Mouse (Mus musculus): ENCODE data around the gene Rbm42.

Gene Rbm42

DNA sequence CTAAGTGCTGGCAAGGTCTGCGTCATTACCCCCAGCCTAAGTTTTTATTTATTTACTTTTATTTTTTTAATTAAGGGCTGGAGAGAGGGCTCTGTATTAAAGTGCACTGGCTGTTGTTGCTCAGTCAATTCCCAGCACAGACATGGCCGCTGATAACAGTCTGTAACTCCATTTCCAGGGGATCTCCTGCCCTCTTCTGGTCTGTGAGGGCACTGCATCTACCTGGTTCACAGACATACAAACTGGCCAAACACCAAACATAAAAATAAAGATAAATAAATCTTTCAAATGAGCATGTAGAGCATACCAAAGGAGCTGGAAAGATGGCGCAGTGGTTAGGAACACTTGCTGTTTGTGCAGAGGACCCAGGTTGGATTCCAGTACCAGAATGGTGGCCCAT, 30.9 kb downstream of the Rbm42 start:
- DNase-seq (ENCODE audit: inconsistent age in 2 of 2, low spot score in 1 of 2) = peak in 1 of 2 experiments; percentile 65

DNA sequence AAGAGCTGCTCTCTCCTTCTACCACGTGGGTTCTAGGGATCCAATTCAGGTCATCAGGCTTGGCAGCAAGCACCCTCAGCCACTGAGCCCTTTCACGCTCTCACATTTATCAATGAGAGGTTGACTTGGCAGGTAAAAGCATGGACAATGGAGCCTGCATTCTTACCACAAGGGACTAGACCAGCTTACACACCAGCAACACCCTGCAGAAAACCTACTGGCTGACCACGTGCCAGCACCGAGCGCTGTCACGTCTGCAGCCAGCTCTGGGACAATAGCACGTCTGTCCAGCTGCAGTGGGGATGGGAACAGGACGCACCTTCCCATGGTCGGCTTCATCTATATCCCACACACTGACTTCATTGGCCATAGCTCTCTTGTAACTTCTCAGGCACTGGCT, 31.5 kb downstream of the Rbm42 start:
- DNase-seq (ENCODE audit: inconsistent age in 2 of 2, low spot score in 1 of 2) = no peak

DNA sequence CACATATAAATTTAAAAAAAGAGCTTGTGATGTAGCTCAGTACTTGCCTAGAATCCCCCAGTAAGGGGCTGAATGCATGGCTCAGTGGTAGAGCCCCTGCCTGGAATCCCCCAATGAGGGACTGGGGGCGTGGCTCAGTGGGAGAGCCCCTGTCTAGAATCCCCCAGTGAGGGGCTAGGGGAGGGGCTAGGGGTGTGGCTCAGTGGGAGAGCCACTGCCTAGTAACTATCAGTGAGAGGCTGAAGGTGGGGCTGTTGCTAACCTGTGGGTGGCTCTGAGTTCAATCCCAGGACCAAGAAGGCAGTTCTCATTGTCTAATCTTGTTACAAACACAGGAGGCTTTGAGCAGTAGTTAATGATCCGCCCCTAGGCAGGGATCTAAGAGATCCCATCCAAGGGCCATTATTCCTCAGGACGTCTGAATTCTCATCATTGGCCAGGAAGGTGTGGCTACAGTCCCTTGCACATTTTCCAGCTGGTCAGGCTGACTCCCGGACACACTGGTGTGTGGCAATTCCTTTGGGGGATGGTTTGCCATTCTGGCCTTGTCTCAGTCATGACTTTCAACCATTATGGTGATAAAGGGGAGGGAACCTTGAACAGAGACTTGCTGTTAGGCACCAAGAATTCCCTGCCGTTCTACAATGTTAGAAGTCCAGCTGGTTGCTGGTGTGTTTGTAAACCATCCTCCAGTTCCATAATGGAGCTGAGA, 34.9 kb downstream of the Rbm42 start:
- DNase-seq (ENCODE audit: inconsistent age in 2 of 2, low spot score in 1 of 2) = peak in 1 of 2 experiments; percentile 83

DNA sequence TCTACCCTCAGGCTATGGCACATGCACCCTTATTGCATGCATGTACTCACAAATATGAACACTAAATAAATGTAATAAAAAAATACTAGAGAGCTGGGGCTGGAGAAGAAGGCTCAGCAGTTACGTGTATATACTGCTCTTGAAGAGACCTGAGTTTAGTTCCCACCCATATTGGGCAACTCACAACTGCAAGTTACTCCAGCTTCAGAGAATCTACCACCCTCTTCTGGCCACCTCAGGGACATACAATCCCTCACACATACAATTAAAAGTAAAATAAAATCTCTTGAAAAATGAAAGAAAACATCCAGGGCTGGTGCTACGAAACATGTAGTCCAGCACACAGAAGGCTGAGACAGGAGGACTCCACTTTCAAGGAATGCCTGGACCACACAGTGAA, 35.7 kb downstream of the Rbm42 start:
- DNase-seq (ENCODE audit: inconsistent age in 2 of 2, low spot score in 1 of 2) = no peak

DNA sequence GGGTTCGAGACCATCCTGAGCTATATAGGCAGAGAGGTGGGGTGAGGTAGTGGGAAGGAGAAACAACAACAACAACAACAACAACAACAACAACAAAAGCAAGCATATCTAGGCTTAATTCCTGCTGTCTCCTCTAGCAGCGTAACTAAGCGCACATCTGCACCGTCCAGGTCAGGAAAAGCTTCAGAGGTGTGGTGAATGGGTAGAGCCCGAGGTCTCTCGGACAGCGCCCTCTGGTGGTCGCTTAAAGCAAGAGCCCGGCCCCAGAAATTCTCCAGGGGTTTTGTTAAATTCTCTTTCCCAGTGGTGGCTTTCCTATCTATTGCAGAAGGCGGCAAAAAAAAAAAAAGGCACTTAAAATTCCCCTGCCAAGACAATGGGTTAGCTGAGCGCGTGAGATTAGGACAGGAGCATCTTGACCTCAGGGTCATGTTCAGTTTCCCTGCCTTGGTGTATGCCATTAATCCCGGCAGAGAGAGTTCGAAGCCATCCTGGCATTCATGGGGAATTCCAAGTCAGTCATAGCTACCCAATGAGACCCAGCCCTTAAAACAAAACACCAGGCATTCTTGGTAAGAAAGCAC, 36.5 kb downstream of the Rbm42 start:
- peak; percentile 55 to 86 for DNase-seq (ENCODE audit: inconsistent age in 2 of 2, low spot score in 1 of 2)

DNA sequence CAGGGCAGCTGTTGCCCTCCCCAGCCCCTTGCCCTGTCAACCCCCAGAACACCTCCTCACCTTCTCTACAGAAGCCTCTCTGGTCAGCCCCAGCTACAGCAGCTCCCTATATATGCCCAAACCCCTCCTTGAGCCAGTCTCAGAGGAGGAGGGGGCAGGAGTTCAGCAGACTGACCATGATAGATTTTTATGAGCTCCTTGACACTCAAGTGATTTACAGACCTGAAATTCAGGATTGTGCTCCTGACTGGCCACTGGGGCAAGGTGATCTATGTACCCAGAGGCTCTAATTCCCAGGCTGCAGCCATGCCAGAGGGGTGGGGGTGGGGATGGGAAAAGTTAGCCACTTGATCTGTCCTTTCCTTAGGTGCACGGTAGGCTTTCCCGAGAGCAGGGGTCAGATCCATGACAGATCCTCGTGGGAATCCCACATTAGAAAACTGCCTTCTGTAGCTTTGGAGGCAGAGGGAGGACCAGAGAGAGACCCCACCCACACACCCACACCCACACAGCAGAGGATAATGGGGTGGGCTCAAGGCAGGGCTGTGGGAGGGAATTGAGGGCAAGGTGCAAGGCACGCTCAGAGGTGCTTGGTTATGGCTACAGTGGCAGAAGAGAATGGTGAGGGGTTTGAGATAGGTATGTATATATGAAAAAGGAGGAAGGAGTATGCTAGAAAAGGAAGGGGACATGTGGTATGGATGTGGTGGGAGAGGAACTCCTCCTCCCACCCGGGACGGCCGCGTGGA, 37.3 kb downstream of the Rbm42 start, which contains the start of gene Upk1a:
Gene Upk1a, minus strand, starts transcription at position 194 of the 749 bp plus-strand sequence.
- no peak for DNase-seq (ENCODE audit: inconsistent age in 2 of 2, low spot score in 1 of 2)

DNA sequence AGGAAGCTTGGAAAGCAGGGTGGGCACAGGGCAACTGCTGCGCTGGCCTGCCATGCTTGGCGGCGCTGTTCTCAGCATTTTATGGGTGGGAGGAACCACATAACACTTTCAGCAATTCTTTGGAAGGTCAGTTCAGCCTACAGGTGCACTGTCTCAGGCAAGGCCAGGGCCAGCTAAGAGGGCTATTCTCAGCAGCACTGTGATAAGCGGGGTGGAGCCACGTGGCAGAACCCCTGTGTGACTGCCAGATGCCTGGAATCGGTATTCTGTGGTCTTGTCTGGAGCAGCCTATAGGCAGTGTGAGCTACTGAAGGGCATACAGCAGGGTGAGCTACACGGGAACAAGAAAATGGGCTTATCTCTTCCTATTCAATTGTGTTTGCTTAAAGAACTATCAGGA, 40.1 kb downstream of the Rbm42 start:
- no peak for DNase-seq (ENCODE audit: inconsistent age in 2 of 2, low spot score in 1 of 2)

DNA sequence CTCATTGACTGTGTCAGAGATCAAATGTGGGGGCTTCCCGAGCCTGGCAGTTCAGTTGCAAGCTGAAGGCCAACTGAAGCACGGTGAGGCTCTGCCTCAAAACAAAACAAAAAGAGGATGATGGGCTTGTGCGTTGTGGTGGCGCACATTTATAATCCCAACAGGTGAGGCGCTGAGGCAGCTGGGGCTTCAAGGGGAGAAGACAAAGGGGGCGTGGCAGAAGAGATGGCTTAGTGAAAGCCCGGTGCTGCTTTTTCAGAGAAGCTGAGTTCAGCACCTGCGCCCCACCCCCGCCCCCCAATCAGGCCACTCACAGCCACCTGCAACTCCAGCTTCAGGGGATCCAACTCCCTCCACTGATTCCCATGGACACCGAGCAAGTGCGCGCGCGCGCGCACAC, 41.6 kb downstream of the Rbm42 start:
- no peak for DNase-seq (ENCODE audit: inconsistent age in 2 of 2, low spot score in 1 of 2)

DNA sequence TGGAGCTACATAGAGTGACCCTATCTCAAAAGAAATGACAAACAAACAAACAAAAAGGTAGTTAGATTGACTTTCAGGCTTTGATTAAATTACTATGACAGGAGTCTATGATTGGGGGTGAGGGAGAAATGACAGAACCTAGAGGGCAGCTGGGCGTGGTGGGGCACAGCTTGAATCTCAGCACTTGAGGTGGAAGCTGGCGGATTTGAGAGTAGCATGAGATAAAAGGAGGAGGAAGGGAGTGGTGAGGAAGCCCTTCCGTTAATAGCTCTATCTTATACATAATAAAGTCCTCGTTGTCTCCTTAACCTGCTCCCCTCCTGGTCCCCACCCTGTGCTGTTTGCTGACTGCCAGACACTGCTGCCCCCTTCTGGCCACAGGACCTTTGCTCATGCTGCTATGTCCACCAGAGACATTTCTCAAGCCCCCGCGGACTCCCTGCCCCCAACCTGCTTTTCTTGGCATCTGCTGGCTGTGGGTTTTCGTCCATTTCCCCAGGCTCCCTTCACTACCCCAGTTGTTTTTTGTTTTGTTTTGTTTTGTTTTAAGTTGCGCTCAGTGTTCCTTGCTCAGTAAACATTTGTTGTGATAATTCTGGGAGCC, 42.3 kb downstream of the Rbm42 start:
- DNase-seq (ENCODE audit: inconsistent age in 2 of 2, low spot score in 1 of 2) = peak in 1 of 2 experiments; percentile 76

DNA sequence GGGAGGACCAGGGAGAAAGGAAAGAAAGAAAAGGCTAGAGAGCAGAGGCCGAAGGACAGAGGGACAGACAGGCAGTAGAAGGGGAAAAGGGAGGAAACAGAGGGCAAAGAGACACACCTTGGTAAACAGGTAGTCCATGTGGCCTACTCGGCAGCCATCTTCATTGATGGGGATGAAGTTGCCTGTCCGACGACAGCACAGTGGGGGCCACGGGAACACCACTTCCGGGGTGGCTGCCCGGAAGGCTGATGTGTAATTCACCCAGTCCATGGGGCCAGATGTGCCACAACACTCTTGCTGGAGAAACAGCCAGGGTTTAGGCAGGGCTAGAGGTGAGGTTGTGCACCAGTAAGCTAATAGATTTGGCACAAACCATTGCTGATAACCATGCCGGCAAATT, 45.2 kb downstream of the Rbm42 start:
- no peak for DNase-seq (ENCODE audit: inconsistent age in 2 of 2, low spot score in 1 of 2)

DNA sequence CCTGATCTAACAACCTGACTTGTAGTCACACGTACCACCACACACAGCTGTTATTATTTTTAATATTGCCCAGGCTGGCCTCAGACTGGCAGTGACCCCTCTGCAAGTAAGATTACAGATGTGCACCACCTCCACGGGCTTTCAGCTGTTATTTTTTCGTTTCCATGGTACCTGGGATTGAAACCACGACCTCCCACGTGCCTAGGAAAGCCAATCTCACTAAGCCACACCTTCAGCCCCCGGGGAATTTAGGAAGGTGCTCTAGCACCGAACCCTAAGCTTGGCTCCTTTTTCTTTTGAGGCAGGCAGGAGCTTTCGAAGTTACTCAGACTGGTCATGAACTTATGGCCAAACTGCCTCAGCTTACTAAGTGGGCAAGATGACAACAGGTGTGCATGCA, 45.7 kb downstream of the Rbm42 start:
- no peak for DNase-seq (ENCODE audit: inconsistent age in 2 of 2, low spot score in 1 of 2)

DNA sequence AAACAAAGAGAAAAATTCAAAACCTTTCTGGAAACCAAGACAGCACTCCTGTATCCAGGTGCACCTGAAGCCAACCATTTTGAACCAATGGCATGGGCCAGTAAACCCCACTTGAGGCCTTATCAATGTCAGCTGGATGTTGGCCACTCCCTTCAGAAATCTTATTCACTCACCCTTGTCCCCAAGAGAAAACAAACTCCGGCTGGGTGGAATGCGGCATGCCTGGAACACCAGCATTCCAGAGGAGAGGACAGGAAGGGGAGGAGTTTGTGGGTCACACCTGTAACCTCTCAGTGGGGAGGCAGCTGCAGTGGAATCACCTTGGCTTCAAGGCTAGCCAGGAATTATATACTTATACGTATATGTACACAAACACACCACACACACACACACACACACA, 47.5 kb downstream of the Rbm42 start:
- DNase-seq (ENCODE audit: inconsistent age in 2 of 2, low spot score in 1 of 2) = no peak

DNA sequence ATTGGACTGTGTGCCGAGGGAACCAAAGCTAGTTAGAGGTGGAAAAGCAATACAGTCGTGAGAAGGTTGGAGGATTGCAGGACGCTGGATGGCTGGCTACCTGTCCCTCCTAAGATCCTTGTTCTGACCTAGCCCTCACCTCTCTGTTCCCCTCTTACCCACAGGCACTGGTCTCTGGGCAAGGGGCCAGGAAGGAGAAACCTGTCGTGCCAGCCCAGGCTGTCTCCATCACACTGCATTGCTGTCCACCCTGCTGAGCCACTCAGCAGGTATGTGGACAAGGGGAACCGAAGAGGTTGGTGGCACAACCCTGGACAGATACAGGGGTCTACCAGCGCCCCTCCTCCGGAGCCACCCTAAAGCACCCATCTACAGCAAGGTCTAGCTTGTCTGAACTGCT, 49.5 kb downstream of the Rbm42 start:
- no peak for DNase-seq (ENCODE audit: inconsistent age in 2 of 2, low spot score in 1 of 2)

DNA sequence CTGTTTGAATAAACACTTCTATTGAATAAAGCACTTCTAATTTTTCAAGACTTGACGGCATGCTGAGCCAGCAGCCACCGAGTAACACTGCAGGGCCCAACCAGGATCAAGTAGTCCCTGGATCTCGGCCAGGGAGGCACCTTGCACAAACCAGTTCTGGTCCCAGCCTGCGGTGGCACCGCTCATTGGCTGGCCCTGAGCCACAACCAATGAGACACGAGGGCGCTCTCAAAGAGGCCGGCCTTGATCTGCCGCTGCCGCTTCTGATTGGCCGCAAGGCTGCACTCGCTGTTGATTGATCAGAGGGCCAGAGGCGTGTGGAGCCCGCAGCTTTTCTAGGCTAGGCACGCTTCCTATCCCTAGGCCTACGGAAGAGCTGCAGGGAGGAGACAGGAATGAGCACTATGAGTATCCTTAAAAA, 50.2 kb downstream of the Rbm42 start:
- DNase-seq (ENCODE audit: inconsistent age in 2 of 2, low spot score in 1 of 2) = peak; percentile 95 to 96

DNA sequence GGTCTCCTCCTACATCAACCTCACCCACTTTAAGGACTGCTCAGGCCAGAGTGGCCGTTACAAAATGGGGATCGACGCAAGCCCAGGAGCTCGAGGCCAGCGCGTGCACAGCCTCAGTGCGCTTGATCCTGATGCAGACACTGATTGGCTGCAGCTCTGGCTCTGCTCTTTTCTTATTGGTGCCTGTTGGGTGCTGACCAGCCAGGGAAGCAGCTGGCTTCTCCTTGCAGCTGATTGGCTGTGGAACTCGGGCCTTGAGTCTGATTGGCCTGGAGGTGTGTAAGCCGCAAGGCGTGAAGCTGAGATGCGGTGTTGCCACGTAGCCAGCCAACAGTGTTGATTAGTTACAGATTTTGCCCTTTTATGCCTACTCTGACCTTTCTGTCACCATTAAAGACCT, 51.3 kb downstream of the Rbm42 start, which contains the start of gene Zbtb32:
Gene Zbtb32, minus strand, starts transcription at position 124 of the 400 bp plus-strand sequence.
- DNase-seq (ENCODE audit: inconsistent age in 2 of 2, low spot score in 1 of 2) = no peak

DNA sequence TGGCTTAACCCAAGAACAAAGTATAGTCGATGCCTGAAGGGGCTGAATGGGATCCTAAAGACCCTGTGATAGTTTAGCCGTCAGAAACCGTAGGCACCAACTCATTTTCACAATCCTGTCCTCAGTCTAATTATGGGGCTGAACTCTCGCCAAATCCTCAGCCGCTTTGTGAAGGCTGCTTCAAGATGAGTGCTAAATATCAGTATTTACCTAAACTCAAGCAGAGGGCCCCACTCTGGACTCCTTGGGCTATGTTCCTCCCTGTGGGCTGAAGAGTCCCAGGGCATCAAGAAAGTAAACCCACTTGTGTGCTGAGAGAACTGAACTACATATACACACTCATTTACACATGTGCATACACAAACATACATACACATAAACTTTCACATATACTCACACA, 53.3 kb downstream of the Rbm42 start:
- no peak for DNase-seq (ENCODE audit: inconsistent age in 2 of 2, low spot score in 1 of 2)

DNA sequence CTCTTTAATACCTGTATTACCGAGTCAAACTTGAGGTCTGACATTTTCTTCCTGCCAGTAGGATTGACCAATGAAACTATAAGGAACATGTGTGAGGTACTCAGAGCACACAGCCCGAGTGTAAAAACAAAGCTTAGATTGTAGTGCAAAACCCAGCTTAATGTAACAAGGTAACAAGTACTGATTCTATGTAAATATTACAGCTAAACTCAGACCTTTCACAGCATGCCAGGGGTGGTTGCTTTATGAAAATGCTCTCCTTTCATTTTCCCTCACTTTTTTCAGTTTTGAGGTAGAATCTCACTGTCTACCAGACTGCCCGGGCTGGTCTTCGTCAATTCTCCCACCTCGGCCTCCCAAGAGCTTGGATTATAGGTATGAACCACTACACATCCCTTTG, 54.0 kb downstream of the Rbm42 start:
- no peak for DNase-seq (ENCODE audit: inconsistent age in 2 of 2, low spot score in 1 of 2)

DNA sequence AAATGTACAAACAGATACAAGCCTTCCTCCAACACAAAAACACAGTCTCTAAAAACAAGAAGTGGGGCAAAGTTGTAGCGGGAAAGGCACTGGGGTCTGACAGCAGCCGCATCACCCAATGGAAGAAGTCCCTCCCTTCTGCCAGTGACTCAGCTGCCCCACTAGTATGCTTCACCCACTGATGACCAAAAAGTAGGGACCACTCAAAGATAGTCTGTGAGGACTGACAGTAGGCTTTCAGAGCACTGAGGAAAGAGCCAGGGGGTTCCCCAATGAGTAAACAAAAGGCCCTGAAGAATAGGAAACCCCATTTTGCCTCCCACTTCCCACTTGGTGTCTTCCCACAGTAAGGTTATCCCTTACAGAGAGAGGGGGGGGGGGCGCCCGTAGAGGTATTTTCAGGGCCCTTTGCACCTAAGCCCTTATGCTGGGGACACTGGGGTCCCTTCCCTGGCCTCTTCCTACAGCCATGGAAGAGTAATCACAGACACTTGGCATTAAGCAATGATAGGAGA, 55.5 kb downstream of the Rbm42 start:
- no peak for DNase-seq (ENCODE audit: inconsistent age in 2 of 2, low spot score in 1 of 2)

DNA sequence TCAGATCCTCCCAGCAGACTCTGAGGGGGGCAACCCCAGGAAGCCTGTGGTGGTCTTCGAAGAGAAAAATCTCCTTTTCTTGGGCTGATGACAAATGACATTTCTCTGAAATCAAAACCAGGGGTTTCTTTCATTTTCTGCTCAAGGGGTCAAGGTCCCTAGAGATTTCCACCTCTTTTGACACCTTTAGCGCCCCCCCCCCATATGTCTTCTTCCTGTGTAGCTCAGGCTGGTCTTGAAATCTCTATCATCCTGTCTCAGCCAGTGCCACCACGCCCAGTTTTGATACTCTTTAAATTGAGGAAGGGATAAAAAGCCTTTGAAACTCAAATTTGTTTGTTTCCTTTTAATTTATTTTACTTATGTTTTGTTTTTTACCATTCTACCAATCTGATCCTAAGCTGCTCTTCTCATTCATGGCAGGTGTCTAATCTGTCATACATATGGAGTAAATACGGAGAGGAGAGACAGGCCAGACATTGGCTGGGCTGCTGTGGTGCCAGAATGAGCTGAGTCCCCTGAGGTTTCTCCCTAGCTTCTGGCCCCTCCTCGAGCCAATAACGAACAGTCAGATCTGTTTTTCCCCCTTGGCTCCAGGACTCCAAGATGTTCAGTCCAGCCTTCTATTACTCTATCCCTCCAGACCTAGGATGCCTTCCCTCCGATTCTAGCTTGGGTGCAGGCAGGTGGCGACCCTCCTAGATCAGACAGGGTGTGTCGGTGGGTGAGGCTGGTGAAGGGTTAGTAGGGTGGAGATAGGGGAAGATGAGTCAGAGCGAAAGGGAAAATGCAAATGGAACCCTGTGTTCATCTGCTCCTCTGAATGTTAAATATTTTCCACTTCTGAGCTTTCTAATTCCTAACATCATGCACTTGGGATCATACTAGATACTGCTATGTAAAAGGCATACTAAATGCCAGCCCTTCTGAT, 56.3 kb downstream of the Rbm42 start:
- DNase-seq (ENCODE audit: inconsistent age in 2 of 2, low spot score in 1 of 2) = no peak

DNA sequence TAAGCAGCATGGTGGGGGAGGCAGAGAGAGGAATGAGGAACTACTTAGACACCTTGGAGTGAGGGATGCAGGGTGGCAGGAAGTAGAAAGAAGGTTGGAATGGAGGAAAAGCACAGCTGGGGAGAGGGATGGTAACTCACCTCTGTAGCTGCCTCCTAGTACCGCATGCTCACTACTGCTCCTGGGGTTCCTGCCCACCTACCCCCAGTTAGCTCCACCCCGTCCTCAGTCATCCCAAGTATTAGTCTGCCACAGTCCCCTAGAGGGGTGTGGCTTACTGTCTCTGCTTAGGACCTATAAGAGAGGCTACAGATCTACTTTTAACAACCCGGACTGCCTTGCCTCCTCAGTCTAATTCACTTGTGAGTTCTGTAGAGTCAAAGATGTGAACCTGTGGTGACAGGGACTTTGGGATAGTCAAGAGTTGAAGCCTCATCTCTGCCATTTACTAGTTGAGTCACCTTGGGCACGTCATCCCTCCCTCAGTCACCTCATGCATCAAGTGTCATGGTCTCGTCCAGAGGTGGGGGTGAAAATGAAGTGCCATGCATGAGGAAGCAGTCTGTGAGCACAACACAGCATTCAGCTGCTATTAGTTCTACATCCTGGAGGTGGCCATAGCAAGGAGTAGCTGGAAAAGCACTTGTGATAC, 57.2 kb downstream of the Rbm42 start:
- DNase-seq (ENCODE audit: inconsistent age in 2 of 2, low spot score in 1 of 2) = peak in 1 of 2 experiments; percentile 69

Measured in adrenal gland, adult (tissue).